ENCODE assay signal across 11 mouse cellular contexts in genomic region chr4:57123003-57123402, GRCm38 (mm10). TPM values are rescaled to one million over a fixed set of nuclear protein-coding genes. Genes with fewer than 3 reads are reported as not detected.
DNase-seq lines count a peak whose midpoint lies in the region; ATAC-seq and TF ChIP-seq lines count a peak whose summit lies in the region.
"Had no signal": no experiment of that assay in that cellular context is flagged by ENCODE, and none has a peak within 500 bp of the region (broad histone marks: within the 10 kb centered on the region; RNA-seq: fewer than 3 reads in every experiment).

No protein-coding gene starts in this region.

- H3K4me1 ChIP-seq in kidney, postnatal 0 days (replicated peaks; ENCODE audit: insufficient read depth, low read length) = peaks cover 7% of the 10 kb centered on the region; the same call in 1 of the 2 replicates
- peaks cover 15% of the 10 kb centered on the region; the same call in 1 of the 2 replicates for H3K4me1 ChIP-seq in intestine, postnatal 0 days (replicated peaks; ENCODE audit: control insufficient read depth, insufficient read depth, low read length)

- no peaks in the 10 kb centered on the region for H3K36me3 ChIP-seq in kidney, postnatal 0 days (ENCODE audit: insufficient read depth, low read length)
- H3K36me3 ChIP-seq in intestine, postnatal 0 days (ENCODE audit: control insufficient read depth, insufficient read depth) = no peaks in the 10 kb centered on the region
- H3K36me3 ChIP-seq: midbrain, embryonic 15.5 days; neural tube, embryonic 13.5 days had no signal

- intact Hi-C loops in gastrocnemius, postnatal 14 days (cut with DNase I; ENCODE audit: low total_unique reads) = no loop called here

- peak overlapping the region; percentile 0; the same call in 1 of the 2 replicates for H3K27ac ChIP-seq in kidney, postnatal 0 days
- H3K27ac ChIP-seq in intestine, postnatal 0 days (ENCODE audit: low read depth, low read length) = peak overlapping the region; percentile 86
- H3K27ac ChIP-seq: midbrain, embryonic 15.5 days; neural tube, embryonic 13.5 days had no signal

- H3K27me3 ChIP-seq in kidney, postnatal 0 days (ENCODE audit: insufficient read depth, low read length) = no peaks in the 10 kb centered on the region
- no peaks in the 10 kb centered on the region for H3K27me3 ChIP-seq in intestine, postnatal 0 days (replicated peaks; ENCODE audit: control insufficient read depth, insufficient read depth, low read length)
- H3K27me3 ChIP-seq: midbrain, embryonic 15.5 days; neural tube, embryonic 13.5 days had no signal

- WGBS in kidney, postnatal 0 days = 23% methylated on average over 11 of the region's 11 CpGs
- 13% methylated on average over 11 of the region's 11 CpGs for WGBS in intestine, postnatal 0 days

- no peak for ATAC-seq in kidney, postnatal 0 days (replicated peaks; ENCODE audit: low FRiP score, low read depth)
- ATAC-seq in intestine, postnatal 0 days = peak; percentile 82
- ATAC-seq: midbrain, embryonic 15.5 days had no signal

- TF ChIP-seq CTCF in kidney, postnatal 0 days (IDR thresholded peaks at IDR 0.05; ENCODE audit: low read depth) = no peak
- no peak for TF ChIP-seq CTCF in intestine, postnatal 0 days (IDR thresholded peaks at IDR 0.05; ENCODE audit: low read depth)

- no peak overlapping the region for H3K9ac ChIP-seq in kidney, postnatal 0 days (ENCODE audit: low read depth, low read length)
- no peak overlapping the region; the same call in 1 of the 2 replicates for H3K9ac ChIP-seq in intestine, postnatal 0 days (ENCODE audit: low read depth, low read length)
- H3K9ac ChIP-seq: midbrain, embryonic 15.5 days; neural tube, embryonic 13.5 days had no signal

- 0 out of 2 replicates have a peak overlapping the region, but pooled peaks have one; percentile 6 for H3K4me2 ChIP-seq in kidney, postnatal 0 days (ENCODE audit: low read length)
- peak overlapping the region; percentile 48 for H3K4me2 ChIP-seq in intestine, postnatal 0 days (replicated peaks; ENCODE audit: low read depth)
- H3K4me2 ChIP-seq: midbrain, embryonic 15.5 days; neural tube, embryonic 13.5 days had no signal

- H3K9me3 ChIP-seq in kidney, postnatal 0 days (replicated peaks; ENCODE audit: low read length) = no peaks in the 10 kb centered on the region
- no peaks in the 10 kb centered on the region for H3K9me3 ChIP-seq in intestine, postnatal 0 days (ENCODE audit: control insufficient read depth)
- H3K9me3 ChIP-seq: midbrain, embryonic 15.5 days; neural tube, embryonic 13.5 days had no signal

- DNase-seq in cerebellum, adult 18-20 months = peak; percentile 54 to 62
- no peak for DNase-seq in cerebellum, adult 11 months
- DNase-seq in kidney, postnatal 0 days (ENCODE audit: low spot score) = no peak
- DNase-seq in kidney, adult 11 months = no peak
- DNase-seq in lung, postnatal 36 days = peak; percentile 66
- no peak for DNase-seq in gastrocnemius, postnatal 14 days
- DNase-seq in thymus, postnatal 25 days = no peak
- DNase-seq: thymus, postnatal 36 days had no signal

- no peak overlapping the region for H3K4me3 ChIP-seq in kidney, postnatal 0 days (replicated peaks; ENCODE audit: low read depth, low read length)
- H3K4me3 ChIP-seq in intestine, postnatal 0 days (ENCODE audit: low read depth, low read length) = no peak overlapping the region
- H3K4me3 ChIP-seq: midbrain, embryonic 15.5 days; neural tube, embryonic 13.5 days had no signal

RNA-seq across cellular contexts. Expression of gene Epb41l4b, which starts 20.2 kb away (rescaled TPM):
- polyA plus RNA-seq in kidney, postnatal 0 days (2015; fragmentation: Nextera tagmentation; extraction: Ambion mirVana) = 6.8 and 7.0 TPM in 2 replicates
- polyA plus RNA-seq in intestine, postnatal 0 days (2015; fragmentation: Nextera tagmentation; extraction: Ambion mirVana) = 47.7 and 47.8 TPM in 2 replicates
- total RNA-seq in gastrocnemius, postnatal 14 days (2021) = 1 to 10 TPM; 2.6 to 4.3 TPM

Comparison
In these comparisons a context has a peak if more than half of its experiments do, and no peak if none do; other contexts are left out.
1. DNase-seq: peak in cerebellum, adult 18-20 months (2 of 2) and lung, postnatal 36 days (single experiment); none in cerebellum, adult 11 months (single experiment), kidney, postnatal 0 days (single experiment), kidney, adult 11 months (single experiment), gastrocnemius, postnatal 14 days (single experiment) and thymus, postnatal 25 days (single experiment).